Mouse (Mus musculus): ENCODE data around the gene Mroh3. TPM values are rescaled to one million over a fixed set of nuclear protein-coding genes. Genes with fewer than 3 reads are reported as not detected.

Gene Mroh3
- polyA plus RNA-seq, 1 experiment from 2014 or later: not detected

- no peak overlapping the region for H3K4me2 ChIP-seq (ENCODE audit: low read length)
- H3K9me3 ChIP-seq (ENCODE audit: control insufficient read depth, low read length): no peaks in the 10 kb centered on the region
- H3K4me1 ChIP-seq (ENCODE audit: control insufficient read depth, insufficient read depth, low read depth, low read length): peaks cover 3% of the 10 kb centered on the region
- no peak overlapping the region for H3K4me3 ChIP-seq (ENCODE audit: low read length)
- H3K27ac ChIP-seq (ENCODE audit: low read depth, low read length): no peak overlapping the region
- H3K27me3 ChIP-seq (replicated peaks; ENCODE audit: control insufficient read depth, insufficient read depth, low read length): no peaks in the 10 kb centered on the region
- no peak overlapping the region for H3K9ac ChIP-seq (ENCODE audit: low read depth, low read length)
- WGBS: 85% methylated on average over 10 of the region's 10 CpGs
- H3K36me3 ChIP-seq (ENCODE audit: control insufficient read depth, insufficient read depth, low read length): no peaks in the 10 kb centered on the region
- no peak for ATAC-seq
Observed at GRCm38 (mm10) chr1:136220037-136220871, 7.6 kb upstream of the Mroh3 start.

- Histone ChIP-seq H3K27me3 (replicated peaks; ENCODE audit: control insufficient read depth, insufficient read depth, low read length) (no peaks in the 10 kb centered on the region), H3K4me1 (ENCODE audit: control insufficient read depth, insufficient read depth, low read depth, low read length) (no peaks in the 10 kb centered on the region), H3K9ac (ENCODE audit: low read depth, low read length) (no peak overlapping the region), H3K4me2 (ENCODE audit: low read length) (no peak overlapping the region), H3K4me3 (ENCODE audit: low read length) (no peak overlapping the region), H3K9me3 (ENCODE audit: control insufficient read depth, low read length) (no peaks in the 10 kb centered on the region), H3K27ac (ENCODE audit: low read depth, low read length) (no peak overlapping the region), H3K36me3 (ENCODE audit: control insufficient read depth, insufficient read depth, low read length) (no peaks in the 10 kb centered on the region)
- 80% methylated on average over 15 of the region's 15 CpGs for WGBS
- no peak for ATAC-seq
Observed at GRCm38 (mm10) chr1:136214304-136214703, 1.7 kb upstream of the Mroh3 start.

GRCm38 (mm10) chr1:136190033-136190432, 22.6 kb downstream of the Mroh3 start:
- no peaks in the 10 kb centered on the region for H3K27me3 ChIP-seq (replicated peaks; ENCODE audit: control insufficient read depth, insufficient read depth, low read length)
- no peak overlapping the region for H3K27ac ChIP-seq (ENCODE audit: low read depth, low read length)
- WGBS: 89% methylated on average over 5 of the region's 5 CpGs
- H3K36me3 ChIP-seq (ENCODE audit: control insufficient read depth, insufficient read depth, low read length): no peaks in the 10 kb centered on the region
- no peak overlapping the region for H3K9ac ChIP-seq (ENCODE audit: low read depth, low read length)
- no peak overlapping the region for H3K4me3 ChIP-seq (ENCODE audit: low read length)
- no peaks in the 10 kb centered on the region for H3K4me1 ChIP-seq (ENCODE audit: control insufficient read depth, insufficient read depth, low read depth, low read length)
- H3K9me3 ChIP-seq (ENCODE audit: control insufficient read depth, low read length): no peaks in the 10 kb centered on the region
- H3K4me2 ChIP-seq (ENCODE audit: low read length): no peak overlapping the region
- no peak for ATAC-seq

- peaks cover 17% of the 10 kb centered on the region; the same call in 1 of the 2 replicates for H3K36me3 ChIP-seq (ENCODE audit: control insufficient read depth, insufficient read depth, low read length)
- ATAC-seq: 0 out of 2 replicates have a peak, but pooled peaks have one; percentile 6
- H3K9me3 ChIP-seq (ENCODE audit: control insufficient read depth, low read length): no peaks in the 10 kb centered on the region
- H3K4me3 ChIP-seq (ENCODE audit: low read length): no peak overlapping the region
- H3K27me3 ChIP-seq (replicated peaks; ENCODE audit: control insufficient read depth, insufficient read depth, low read length): no peaks in the 10 kb centered on the region
- no peak overlapping the region for H3K27ac ChIP-seq (ENCODE audit: low read depth, low read length)
- no peak overlapping the region for H3K9ac ChIP-seq (ENCODE audit: low read depth, low read length)
- WGBS: 54% methylated on average over 2 of the region's 2 CpGs
- no peaks in the 10 kb centered on the region; the same call in 1 of the 2 replicates for H3K4me1 ChIP-seq (ENCODE audit: control insufficient read depth, insufficient read depth, low read depth, low read length)
- no peak overlapping the region for H3K4me2 ChIP-seq (ENCODE audit: low read length)
Observed at GRCm38 (mm10) chr1:136179511-136180001, 33.1 kb downstream of the Mroh3 start.

- H3K9me3 ChIP-seq (ENCODE audit: control insufficient read depth, low read length): no peaks in the 10 kb centered on the region
- no peaks in the 10 kb centered on the region for H3K27me3 ChIP-seq (replicated peaks; ENCODE audit: control insufficient read depth, insufficient read depth, low read length)
- WGBS: 57% methylated on average over 6 of the region's 6 CpGs
- no peak overlapping the region for H3K4me3 ChIP-seq (ENCODE audit: low read length)
- peaks cover 7% of the 10 kb centered on the region for H3K4me1 ChIP-seq (ENCODE audit: control insufficient read depth, insufficient read depth, low read depth, low read length)
- ATAC-seq: no peak
- H3K4me2 ChIP-seq (ENCODE audit: low read length): no peak overlapping the region
- H3K27ac ChIP-seq (ENCODE audit: low read depth, low read length): no peak overlapping the region
- no peak overlapping the region for H3K9ac ChIP-seq (ENCODE audit: low read depth, low read length)
- H3K36me3 ChIP-seq (ENCODE audit: control insufficient read depth, insufficient read depth, low read length): peaks cover 17% of the 10 kb centered on the region; the same call in 1 of the 2 replicates
Observed at GRCm38 (mm10) chr1:136178741-136179140, 33.9 kb downstream of the Mroh3 start.

GRCm38 (mm10) chr1:136177085-136177484, 35.5 kb downstream of the Mroh3 start:
- no peak for ATAC-seq
- H3K27ac ChIP-seq (ENCODE audit: low read depth, low read length): no peak overlapping the region
- no peaks in the 10 kb centered on the region for H3K9me3 ChIP-seq (ENCODE audit: control insufficient read depth, low read length)
- H3K4me1 ChIP-seq (ENCODE audit: control insufficient read depth, insufficient read depth, low read depth, low read length): peaks cover 10% of the 10 kb centered on the region
- peak overlapping the region; percentile 11; the same call in 1 of the 2 replicates for H3K9ac ChIP-seq (ENCODE audit: low read depth, low read length)
- H3K36me3 ChIP-seq (ENCODE audit: control insufficient read depth, insufficient read depth, low read length): peaks cover 27% of the 10 kb centered on the region
- no peak overlapping the region for H3K4me2 ChIP-seq (ENCODE audit: low read length)
- H3K4me3 ChIP-seq (ENCODE audit: low read length): no peak overlapping the region
- H3K27me3 ChIP-seq (replicated peaks; ENCODE audit: control insufficient read depth, insufficient read depth, low read length): no peaks in the 10 kb centered on the region
- 80% methylated on average over 2 of the region's 2 CpGs for WGBS

GRCm38 (mm10) chr1:136175183-136175582, 37.4 kb downstream of the Mroh3 start:
- H3K4me3 ChIP-seq (ENCODE audit: low read length): no peak overlapping the region
- peaks cover 41% of the 10 kb centered on the region for H3K36me3 ChIP-seq (ENCODE audit: control insufficient read depth, insufficient read depth, low read length)
- no peak overlapping the region for H3K4me2 ChIP-seq (ENCODE audit: low read length)
- H3K4me1 ChIP-seq (ENCODE audit: control insufficient read depth, insufficient read depth, low read depth, low read length): peaks cover 10% of the 10 kb centered on the region
- no peak overlapping the region; the same call in 1 of the 2 replicates for H3K27ac ChIP-seq (ENCODE audit: low read depth, low read length)
- H3K9ac ChIP-seq (ENCODE audit: low read depth, low read length): no peak overlapping the region
- no peaks in the 10 kb centered on the region for H3K9me3 ChIP-seq (ENCODE audit: control insufficient read depth, low read length)
- 36% methylated on average over 6 of the region's 6 CpGs for WGBS
- ATAC-seq: no peak; the same call in 1 of the 2 replicates
- H3K27me3 ChIP-seq (replicated peaks; ENCODE audit: control insufficient read depth, insufficient read depth, low read length): no peaks in the 10 kb centered on the region

- Histone ChIP-seq H3K36me3 (ENCODE audit: control insufficient read depth, insufficient read depth, low read length) (peaks cover 44% of the 10 kb centered on the region), H3K4me2 (ENCODE audit: low read length) (no peak overlapping the region; the same call in 1 of the 2 replicates), H3K4me3 (ENCODE audit: low read length) (no peak overlapping the region), H3K4me1 (ENCODE audit: control insufficient read depth, insufficient read depth, low read depth, low read length) (peaks cover 10% of the 10 kb centered on the region), H3K27ac (ENCODE audit: low read depth, low read length) (0 out of 2 replicates have a peak overlapping the region, but pooled peaks have one; percentile 5), H3K9me3 (ENCODE audit: control insufficient read depth, low read length) (no peaks in the 10 kb centered on the region), H3K27me3 (replicated peaks; ENCODE audit: control insufficient read depth, insufficient read depth, low read length) (no peaks in the 10 kb centered on the region), H3K9ac (ENCODE audit: low read depth, low read length) (peak overlapping the region; percentile 29; the same call in 1 of the 2 replicates)
- 12% methylated on average over 13 of the region's 13 CpGs for WGBS
- peak; percentile 28; the same call in 1 of the 2 replicates for ATAC-seq
Observed at GRCm38 (mm10) chr1:136174101-136174606, 38.5 kb downstream of the Mroh3 start.

GRCm38 (mm10) chr1:136172696-136173095, 39.9 kb downstream of the Mroh3 start:
- no peak overlapping the region for H3K4me3 ChIP-seq (ENCODE audit: low read length)
- no peak overlapping the region for H3K4me2 ChIP-seq (ENCODE audit: low read length)
- peaks cover 10% of the 10 kb centered on the region for H3K4me1 ChIP-seq (ENCODE audit: control insufficient read depth, insufficient read depth, low read depth, low read length)
- H3K27me3 ChIP-seq (replicated peaks; ENCODE audit: control insufficient read depth, insufficient read depth, low read length): no peaks in the 10 kb centered on the region
- H3K9me3 ChIP-seq (ENCODE audit: control insufficient read depth, low read length): no peaks in the 10 kb centered on the region
- no peak for ATAC-seq
- no peak overlapping the region for H3K27ac ChIP-seq (ENCODE audit: low read depth, low read length)
- peaks cover 58% of the 10 kb centered on the region for H3K36me3 ChIP-seq (ENCODE audit: control insufficient read depth, insufficient read depth, low read length)
- no peak overlapping the region for H3K9ac ChIP-seq (ENCODE audit: low read depth, low read length)
- 69% methylated on average over 12 of the region's 12 CpGs for WGBS
